Mouse (Mus musculus) E14TG2a.4 (cell line): Measurements from ENCODE around the gene Rangap1.

Experiments used
- H3K27me3 ChIP-seq: 2 replicates; pipeline ENCODE4 v1.6.1; 2014; ENCODE audit warnings: low read length, control low read depth; ENCODE audit not compliant: insufficient read depth
- H3K36me3 ChIP-seq: 2 replicates; pipeline ENCODE4 v1.6.1; 2014; ENCODE audit warnings: low read length, control low read depth; ENCODE audit not compliant: insufficient read depth
- H3K4me1 ChIP-seq: replicated peaks from 2 replicates; pipeline ENCODE4 v1.6.1; 2014; ENCODE audit warnings: low read depth, low read length, control low read depth
- H3K4me3 ChIP-seq: replicated peaks from 2 replicates; pipeline ENCODE4 v1.5.1; 2014; ENCODE audit warnings: mild to moderate bottlenecking, low read length
- H3K9me3 ChIP-seq: 2 replicates; pipeline ENCODE4 v1.6.1; 2014; ENCODE audit warnings: low read length, control low read depth
- CTCF ChIP-seq: conservative IDR thresholded peaks from 2 replicates; pipeline ENCODE4 v1.5.1; 2014; ENCODE audit warnings: low read length
- NANOG ChIP-seq: IDR thresholded peaks from 2 replicates; pipeline ENCODE4 v1.6.1; 2014; ENCODE audit warnings: borderline replicate concordance, low read length, mixed read lengths
- POU5F1 ChIP-seq: IDR thresholded peaks from 2 replicates; pipeline ENCODE4 v1.6.1; 2014; ENCODE audit warnings: low read length, borderline replicate concordance

Rangap1 gene

DNA sequence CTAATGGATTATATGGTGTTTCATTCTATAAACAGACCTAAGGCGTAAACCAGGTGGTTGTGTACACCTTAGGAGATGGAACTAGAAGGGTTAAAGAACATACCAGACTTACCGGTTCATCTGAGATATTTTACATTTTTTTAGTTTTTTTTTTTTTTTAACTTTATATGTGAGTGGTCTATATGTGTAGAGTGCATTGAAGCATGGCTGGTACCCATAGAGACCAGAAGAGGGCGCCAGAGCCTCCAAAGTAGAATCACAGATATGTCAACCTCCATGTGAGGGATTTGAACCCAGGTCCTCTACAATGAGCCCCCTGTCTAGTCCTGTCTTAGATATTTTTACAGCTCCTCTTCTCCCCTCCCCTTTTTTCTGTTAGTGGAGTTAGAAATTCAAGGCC, 47.5 kb downstream of the Rangap1 start:
- Histone ChIP-seq H3K4me3 (no peak overlapping the region), H3K36me3 (peaks cover 10% of the 10 kb centered on the region), H3K4me1 (peaks cover 51% of the 10 kb centered on the region), H3K9me3 (no peaks in the 10 kb centered on the region), H3K27me3 (peaks cover 44% of the 10 kb centered on the region)
- TF ChIP-seq CTCF: peak; percentile 71
- TF ChIP-seq NANOG: no peak
- TF ChIP-seq POU5F1: no peak

- TF ChIP-seq NANOG: no peak
- no peak for TF ChIP-seq CTCF
- TF ChIP-seq POU5F1: no peak
- Histone ChIP-seq H3K27me3 (peaks cover 51% of the 10 kb centered on the region), H3K36me3 (peaks cover 3% of the 10 kb centered on the region; the same call in 1 of the 2 replicates), H3K9me3 (no peaks in the 10 kb centered on the region), H3K4me1 (peaks cover 51% of the 10 kb centered on the region), H3K4me3 (no peak within 1 kb of the TSS)
Observed at GRCm38 (mm10) chr15:81697175-81697574, 48.2 kb downstream of the Rangap1 start, which contains the start of gene Chadl. Gene Chadl (minus strand): TSS chr15:81697287.

- peaks cover 46% of the 10 kb centered on the region for H3K4me1 ChIP-seq
- peak overlapping the region; percentile 83 for H3K4me3 ChIP-seq
- H3K9me3 ChIP-seq: no peaks in the 10 kb centered on the region
- H3K27me3 ChIP-seq: peaks cover 59% of the 10 kb centered on the region
- H3K36me3 ChIP-seq: peaks cover 5% of the 10 kb centered on the region; the same call in 1 of the 2 replicates
- TF ChIP-seq CTCF (no peak), NANOG (no peak), POU5F1 (no peak)
Observed at GRCm38 (mm10) chr15:81694891-81695290, 50.4 kb downstream of the Rangap1 start.

DNA sequence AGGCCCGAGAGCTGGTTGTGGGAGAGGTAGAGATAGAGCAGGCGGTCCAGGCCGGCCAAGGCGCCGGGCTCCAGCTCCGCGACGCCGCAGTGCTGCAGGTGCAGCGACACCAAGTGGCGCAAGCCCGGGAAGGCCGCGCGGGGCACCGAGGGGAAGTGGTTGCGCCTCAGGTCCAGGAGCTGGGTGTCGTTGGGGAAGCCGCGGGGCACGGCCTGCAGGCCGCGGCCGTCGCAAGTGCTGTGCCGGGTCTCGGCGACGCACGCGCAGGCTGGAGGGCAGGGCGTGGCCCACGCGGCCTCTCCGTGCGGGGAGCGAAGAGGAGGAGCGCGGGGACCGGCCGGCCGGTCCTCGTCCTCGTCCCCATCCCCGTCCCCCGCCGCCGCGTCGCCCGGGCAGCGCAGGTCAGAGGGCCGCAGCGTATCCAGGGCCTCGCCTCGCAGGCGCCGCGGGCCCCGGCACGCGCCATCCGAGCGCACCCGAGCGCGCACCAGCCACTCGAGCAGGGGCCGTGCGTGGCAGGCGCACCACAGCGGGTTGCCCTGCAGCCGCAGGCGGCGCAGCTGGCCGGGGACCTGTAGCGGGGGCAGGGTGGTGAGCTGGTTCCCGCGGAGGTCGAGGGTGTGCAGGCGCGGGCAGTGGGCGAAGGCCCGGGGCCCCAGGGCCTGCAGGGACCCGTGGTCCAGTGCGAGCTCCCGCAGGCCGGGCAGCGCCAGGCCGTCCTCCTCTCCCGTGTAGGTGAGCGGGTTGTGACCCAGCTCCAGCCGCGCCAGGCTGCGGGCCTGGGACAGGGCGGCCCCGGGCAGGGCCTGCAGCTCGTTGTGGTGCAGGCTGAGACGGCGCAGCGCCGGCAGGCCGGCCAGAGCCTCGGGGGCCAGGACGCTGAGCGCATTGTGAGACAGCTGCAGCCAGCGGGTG, 51.1 kb downstream of the Rangap1 start:
- Histone ChIP-seq H3K36me3 (peaks cover 10% of the 10 kb centered on the region), H3K27me3 (peaks cover 59% of the 10 kb centered on the region), H3K4me3 (peak overlapping the region; percentile 83), H3K4me1 (peaks cover 39% of the 10 kb centered on the region), H3K9me3 (no peaks in the 10 kb centered on the region)
- TF ChIP-seq POU5F1 (no peak), CTCF (no peak), NANOG (no peak)

- TF ChIP-seq CTCF (no peak), NANOG (0 out of 2 replicates have a peak, but pooled peaks have one; percentile 3)
- Histone ChIP-seq H3K4me3 (peak overlapping the region; percentile 83), H3K4me1 (peaks cover 32% of the 10 kb centered on the region), H3K36me3 (peaks cover 18% of the 10 kb centered on the region), H3K27me3 (peaks cover 59% of the 10 kb centered on the region), H3K9me3 (no peaks in the 10 kb centered on the region)
Observed at GRCm38 (mm10) chr15:81693366-81693966, 51.9 kb downstream of the Rangap1 start.

GRCm38 (mm10) chr15:81680301-81680805, 65.0 kb downstream of the Rangap1 start:
- no peak for TF ChIP-seq NANOG
- no peak for TF ChIP-seq POU5F1
- TF ChIP-seq CTCF: no peak

GRCm38 (mm10) chr15:81676637-81677036, 68.7 kb downstream of the Rangap1 start:
- peaks cover 99% of the 10 kb centered on the region for H3K36me3 ChIP-seq
- TF ChIP-seq CTCF (no peak), POU5F1 (no peak)
- H3K4me1 ChIP-seq: peaks cover 6% of the 10 kb centered on the region; the same call in 1 of the 2 replicates
- no peak overlapping the region for H3K4me3 ChIP-seq
- no peaks in the 10 kb centered on the region for H3K9me3 ChIP-seq
- no peaks in the 10 kb centered on the region for H3K27me3 ChIP-seq

More at GRCm38 (mm10) chr15:81680301-81680805, 65.0 kb downstream of the Rangap1 start:
- H3K9me3 ChIP-seq: no peaks in the 10 kb centered on the region
- H3K27me3 ChIP-seq: no peaks in the 10 kb centered on the region
- no peak overlapping the region for H3K4me3 ChIP-seq
- H3K4me1 ChIP-seq: peaks cover 6% of the 10 kb centered on the region; the same call in 1 of the 2 replicates
- H3K36me3 ChIP-seq: peaks cover 100% of the 10 kb centered on the region

DNA sequence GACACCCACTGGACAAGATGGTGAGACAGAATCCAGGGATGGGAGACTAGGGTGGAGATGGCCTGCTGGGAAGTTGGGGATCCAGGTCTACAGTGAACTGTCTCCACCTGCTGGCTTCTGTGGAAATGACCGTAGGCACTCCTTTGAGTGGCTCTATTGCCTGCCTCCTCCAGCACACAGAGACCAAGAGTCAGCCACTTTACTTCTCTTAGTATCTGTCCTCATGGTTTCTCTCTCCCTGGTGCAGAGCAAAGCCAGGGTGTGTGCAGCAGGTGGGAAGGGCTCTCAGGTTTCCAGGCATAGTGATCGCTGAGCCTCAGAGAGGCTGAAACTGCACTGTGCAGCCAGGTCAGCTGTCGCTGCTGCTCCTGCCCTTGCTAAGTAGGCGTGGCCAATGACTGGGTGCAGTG, 75.1 kb downstream of the Rangap1 start:
- Histone ChIP-seq H3K4me3 (no peak overlapping the region), H3K9me3 (no peaks in the 10 kb centered on the region), H3K36me3 (peaks cover 83% of the 10 kb centered on the region), H3K27me3 (no peaks in the 10 kb centered on the region), H3K4me1 (peaks cover 47% of the 10 kb centered on the region)
- TF ChIP-seq CTCF (peak; percentile 63), POU5F1 (no peak)
